Mouse (Mus musculus) adrenal gland, postnatal 14 days (tissue): ENCODE results near the gene Card19. TPM values are rescaled to one million over a fixed set of nuclear protein-coding genes. Genes with fewer than 3 reads are reported as not detected.

Experiments used
- DNase-seq: peaks from one replicate; pipeline ENCODE4 v3.0.0; 2021; ENCODE audit warnings: mixed read lengths
- total RNA-seq: library from RNA; stranded (reverse); gene quantifications from 2 replicates; pipeline ENCODE4 v1.2.3, GENCODE M21; 2021

Gene Card19
- total RNA-seq, 1 experiment from 2014 or later, result 60.6 TPM

DNA sequence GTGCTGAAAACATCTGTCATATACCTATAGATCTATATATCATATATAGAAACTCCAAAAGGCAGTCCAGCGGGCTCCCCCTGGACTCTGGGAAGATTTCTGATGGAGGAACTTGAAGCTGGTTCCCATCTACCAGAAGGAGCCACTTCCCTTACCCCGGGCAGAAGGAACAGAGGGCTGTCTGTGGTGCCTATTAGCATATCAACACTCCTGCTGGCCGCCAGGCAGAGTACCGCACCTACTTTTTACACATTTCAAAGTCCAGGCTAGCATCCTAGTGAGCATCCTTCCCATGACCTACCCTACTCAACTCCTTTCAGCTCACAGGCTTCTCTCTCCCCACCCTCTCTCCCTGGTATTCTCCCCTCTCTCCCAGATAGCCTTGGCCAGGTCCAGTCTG, 9.8 kb upstream of the Card19 start:
- DNase-seq, result no peak

DNA sequence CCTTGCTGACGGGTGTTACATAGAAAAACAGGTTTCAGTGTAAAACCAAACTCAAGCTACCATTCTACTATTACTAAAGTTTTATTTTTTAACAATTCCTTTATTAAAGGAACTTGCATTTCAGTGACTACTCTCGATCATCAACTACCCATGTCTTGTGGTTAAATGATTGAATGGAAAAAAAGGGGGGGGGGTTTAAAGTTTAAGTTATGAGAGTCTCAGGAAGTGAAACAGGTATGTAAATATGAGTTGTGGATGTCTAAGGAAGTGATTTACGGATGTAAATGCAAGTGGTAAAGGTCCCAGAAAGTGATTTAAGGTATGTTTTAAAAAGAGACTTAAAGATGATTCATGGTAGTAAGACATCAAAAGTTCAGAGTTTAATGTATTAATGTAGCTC, 9.3 kb upstream of the Card19 start:
- no peak for DNase-seq

DNA sequence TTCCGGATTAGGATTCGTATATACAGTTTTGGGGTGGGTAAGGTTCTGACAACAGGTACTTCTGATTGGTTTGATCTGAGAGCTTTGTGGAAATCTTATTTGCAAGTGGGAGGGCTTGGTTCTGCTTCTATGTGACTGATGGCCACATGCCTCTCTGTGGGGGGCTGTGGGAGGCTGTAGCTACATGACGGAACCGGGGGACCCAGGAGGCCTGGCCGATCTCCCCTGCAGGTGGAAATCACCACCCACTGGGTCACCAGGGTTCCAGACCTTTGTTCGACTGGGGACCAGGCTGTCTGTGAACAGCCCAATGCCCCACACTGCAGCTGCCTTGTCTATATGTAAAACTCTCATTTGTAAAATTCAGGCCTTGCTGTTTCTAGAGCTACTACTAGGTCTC, 8.9 kb upstream of the Card19 start:
- no peak for DNase-seq

DNA sequence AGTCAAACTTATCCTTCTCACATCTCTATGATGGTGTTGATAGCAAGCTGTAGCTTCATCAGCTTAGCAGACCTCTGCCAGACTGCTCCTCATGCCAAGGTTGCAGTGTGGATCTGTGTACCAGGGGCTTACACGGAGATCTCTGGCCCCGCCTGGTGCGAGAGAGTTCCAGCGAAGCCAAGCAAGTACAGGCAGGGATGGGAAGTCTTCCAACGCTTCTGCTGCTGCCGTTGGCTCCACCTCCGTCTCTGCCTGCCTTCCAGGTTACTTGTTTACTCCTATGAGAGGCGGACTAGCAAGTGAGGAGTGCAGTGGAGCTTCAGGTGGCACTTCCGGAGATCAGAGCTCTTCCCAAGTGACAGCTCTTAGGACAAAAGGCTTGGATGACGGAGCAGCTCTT, 8.5 kb upstream of the Card19 start:
- no peak for DNase-seq

DNA sequence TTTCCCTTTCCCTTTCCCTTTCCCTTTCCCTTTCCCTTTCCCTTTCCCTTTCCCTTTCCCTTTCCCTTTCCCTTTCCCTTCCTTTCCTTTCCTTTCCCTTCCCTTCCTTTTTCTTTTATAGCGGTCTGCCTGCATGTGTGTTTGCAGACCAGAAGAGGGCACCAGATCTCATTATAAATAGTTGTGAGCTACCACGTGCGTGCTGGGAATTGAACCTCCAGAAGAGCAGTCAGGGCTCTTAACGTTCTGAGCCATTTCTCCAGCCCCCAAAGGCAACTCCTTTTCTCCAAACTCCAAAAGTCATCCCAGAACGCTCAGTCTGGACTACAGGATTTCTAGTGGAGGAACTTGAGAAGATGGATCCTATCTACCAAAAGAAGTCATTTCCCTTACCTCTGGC, 5.1 kb upstream of the Card19 start:
- no peak for DNase-seq

DNA sequence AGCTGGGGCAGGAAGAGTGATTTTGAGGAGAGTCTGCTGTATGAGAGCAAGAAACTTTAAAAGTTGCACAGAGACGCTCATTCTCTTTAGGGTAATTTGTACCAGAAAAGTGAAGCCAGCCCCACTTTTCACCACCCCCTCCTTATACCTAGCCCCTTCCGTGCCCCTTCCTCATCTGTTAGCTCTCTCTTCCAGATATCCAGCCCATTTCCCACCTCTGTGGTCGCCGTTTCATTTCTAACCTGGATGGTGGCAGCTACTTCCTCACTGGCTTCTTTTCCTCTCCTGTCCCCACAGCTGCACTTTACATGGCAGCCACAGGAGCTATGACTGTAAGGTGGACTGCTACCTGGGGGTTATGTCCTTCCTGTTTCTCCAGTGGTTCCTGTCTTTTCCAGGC, 3.5 kb upstream of the Card19 start:
- no peak for DNase-seq

DNA sequence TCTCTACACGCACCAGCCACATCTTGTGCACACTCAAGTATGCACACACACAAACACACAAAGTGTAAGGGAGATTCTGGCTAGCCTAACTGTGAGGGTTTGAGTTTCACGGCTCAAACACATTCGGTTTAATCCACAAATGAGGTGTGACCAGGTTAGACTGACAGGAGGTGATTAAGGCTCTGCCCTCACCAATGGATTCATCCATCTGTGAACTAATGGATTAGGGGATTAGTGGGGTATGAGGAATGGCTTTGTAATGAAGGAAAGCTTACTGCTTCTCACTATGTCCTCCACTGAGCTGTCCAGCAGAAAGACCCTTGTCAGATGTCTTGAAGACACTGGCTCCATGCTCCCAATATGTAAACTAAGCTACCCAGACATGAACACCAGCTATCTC, 2.8 kb upstream of the Card19 start:
- no peak for DNase-seq

DNA sequence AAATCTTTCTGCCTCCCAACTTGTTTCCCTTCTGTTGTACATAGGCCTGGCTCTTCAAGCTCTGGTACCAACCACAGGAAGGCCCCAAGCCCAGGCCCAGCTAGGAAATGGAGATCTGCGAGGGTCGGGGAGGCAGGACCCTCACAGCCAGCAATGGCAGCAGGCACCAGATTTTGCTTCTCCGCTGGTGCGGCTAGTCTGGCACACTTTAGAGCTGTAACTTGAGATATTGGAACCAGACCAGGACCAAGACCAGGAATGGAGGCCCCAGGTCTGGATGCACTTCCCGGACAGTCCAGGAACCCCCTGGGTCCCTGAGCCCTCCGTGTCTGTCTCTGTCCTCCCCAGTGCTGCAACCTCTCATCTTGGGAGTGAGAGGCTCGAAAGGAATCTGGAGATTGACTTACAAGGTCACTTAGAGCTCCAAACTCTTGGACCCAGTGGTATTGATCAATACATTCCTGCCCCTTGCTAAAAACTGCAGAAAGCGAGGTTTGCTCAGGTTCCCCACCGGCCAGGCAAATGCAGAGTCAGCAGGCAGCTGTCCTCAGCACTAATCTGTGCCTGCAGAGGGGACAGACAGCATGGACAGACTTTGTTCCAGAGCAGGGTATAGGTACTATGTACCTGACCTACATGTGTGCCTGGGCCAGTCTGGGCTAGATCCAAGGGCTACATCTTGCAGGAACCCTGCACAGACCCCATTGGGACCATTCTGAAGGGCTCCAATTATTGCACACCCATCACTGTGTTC, 1.1 kb upstream of the Card19 start:
- peak; percentile 33 for DNase-seq

DNA sequence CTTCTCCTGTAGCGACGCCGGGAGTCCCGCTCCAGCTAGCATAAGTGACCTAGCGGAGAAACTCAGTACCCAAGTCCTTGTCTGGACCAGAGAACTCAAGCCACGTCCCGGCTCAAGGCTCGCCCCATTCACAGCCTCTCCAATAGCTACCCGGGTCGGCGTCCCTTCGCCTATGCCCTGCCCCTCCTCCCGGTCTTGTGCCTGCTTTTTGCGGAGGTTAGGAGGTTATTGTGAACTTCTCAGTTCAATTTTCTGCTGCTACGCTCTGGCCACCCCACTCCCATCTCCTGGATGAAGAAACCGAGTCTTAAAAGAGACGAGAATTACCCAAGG, 349 bp upstream of the Card19 start:
- no peak for DNase-seq

DNA sequence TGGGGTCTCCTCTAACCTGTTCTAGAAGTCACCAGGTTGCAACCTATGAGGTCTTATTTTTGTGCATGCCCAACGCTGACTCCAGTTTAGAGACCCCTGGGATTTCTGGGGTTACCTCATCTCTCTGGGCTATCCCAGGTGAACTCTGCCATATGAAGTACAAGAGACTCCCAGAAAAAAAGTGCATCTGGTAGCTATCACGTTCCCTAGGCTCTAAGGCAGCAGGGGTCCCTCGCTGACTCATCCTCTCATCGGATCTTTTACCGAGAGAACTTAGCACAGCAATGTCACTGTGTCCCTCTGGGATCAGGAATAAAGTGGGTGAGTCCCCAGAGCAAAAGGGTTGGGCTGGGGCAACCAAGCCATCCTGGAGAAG, 721 bp downstream of the Card19 start:
- no peak for DNase-seq

DNA sequence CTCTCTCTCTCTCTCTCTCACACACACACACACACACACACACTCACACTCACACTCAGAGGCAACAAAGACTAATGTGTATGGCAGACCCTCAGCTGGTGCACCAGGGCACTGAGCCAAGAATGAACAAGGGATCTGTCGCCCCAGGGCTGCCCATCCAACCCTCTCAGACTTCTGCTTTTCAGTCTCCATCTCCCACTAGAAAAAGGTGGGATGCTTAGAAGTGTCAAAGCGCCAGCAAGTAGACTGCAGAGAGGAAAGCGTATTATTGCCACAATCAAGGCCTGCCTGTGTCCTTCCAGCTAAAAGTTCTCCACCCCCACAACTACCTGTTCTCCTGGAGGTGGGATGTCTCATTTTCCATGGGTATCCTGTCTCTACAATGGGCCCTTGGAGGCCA, 1.4 kb downstream of the Card19 start:
- DNase-seq, result no peak

DNA sequence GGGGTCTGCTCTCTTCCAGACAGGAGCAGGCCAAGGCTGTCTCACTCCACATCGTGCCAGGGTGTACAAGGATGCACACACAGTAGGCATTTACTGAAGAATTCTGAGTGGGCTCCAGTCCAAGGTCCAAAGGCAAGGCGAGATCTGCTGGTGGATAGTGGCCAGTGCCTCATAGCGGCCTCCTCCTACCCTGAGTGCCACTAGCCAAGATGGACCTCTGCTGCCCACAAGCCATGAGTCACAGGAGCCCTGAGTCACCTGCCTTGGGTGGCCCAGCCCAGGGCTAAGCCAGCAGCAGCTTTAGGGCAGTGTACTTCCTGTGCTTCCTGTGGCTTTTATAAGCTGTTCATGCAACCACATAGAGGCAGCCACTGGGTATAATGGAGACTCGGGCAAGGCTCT, 2.3 kb downstream of the Card19 start:
- DNase-seq, result peak; percentile 89

DNA sequence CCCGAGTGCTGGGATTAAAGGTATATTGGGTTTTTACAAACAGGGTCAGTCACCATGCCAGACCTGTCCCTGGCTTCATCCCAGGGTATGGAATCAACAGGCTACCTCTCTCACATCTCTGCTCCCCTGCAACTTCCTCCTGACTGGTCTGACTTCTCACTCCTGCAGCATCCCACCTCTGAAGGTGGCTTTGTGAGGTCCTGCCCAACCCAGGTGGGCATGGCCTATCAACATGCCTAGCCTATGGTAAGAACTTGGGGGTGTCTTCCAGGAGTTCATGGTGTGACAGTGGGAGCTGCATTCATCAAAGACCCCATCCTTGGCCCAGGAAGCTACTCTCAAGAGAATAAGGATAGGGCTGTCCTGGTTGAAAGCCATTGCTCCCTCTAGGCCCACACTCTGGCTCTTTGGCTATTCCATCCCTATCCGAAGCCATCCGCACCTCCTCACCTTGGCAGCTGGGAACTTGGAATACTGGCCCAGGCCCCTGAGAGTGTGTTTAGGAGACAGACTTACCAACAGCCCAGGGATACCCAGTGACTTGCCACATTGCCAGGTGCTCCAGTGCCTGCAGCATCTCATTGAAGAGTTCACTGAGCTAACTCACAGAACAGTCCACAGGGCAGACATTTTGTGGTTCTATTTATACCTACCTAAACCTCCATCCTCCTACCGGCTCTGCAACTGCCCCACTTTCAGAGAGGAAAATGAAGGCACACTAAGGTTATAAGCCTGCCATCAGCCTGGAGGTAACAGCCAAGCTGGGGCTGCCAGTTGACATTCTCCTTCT, 2.9 kb downstream of the Card19 start:
- DNase-seq, result no peak

DNA sequence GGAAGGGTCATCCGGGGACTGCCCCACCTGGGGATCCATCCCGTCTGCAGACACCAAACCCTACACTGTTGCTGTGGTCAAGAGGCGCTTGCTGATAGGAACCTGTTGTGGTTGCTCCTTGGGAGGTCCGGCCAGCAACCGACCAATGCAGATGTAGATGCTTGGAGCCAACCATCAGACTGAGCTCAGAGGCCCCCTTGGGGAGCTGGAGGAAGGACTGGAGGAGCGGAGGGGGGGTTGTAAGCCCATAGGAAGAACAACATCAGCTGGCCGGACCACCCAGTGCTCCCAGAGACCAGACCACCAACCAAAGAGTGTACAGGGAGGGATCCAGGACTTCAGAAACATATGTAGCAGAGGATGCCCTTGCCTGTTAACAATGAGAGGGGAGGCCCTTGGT, 6.5 kb downstream of the Card19 start:
- DNase-seq, result no peak

DNA sequence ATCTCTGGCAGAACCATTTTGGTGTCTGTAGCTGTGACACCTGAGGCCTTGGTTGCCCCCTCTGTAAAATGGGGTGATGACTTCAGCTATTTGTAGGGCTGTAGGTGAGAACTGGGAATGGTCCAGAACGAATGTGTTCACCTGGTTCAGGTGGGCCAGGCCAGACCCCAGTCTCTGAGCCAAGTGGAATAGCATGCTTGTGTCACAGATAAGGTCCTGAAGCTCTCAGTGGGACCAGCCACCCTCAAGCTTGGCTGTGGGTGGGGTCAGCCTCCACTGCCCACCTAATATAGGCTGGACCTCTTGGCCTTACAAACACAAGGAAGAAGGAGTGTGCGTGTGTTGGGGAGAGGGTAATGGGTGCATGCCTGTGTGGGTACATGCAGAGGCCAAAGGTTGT, 9.5 kb downstream of the Card19 start:
- no peak for DNase-seq

DNA sequence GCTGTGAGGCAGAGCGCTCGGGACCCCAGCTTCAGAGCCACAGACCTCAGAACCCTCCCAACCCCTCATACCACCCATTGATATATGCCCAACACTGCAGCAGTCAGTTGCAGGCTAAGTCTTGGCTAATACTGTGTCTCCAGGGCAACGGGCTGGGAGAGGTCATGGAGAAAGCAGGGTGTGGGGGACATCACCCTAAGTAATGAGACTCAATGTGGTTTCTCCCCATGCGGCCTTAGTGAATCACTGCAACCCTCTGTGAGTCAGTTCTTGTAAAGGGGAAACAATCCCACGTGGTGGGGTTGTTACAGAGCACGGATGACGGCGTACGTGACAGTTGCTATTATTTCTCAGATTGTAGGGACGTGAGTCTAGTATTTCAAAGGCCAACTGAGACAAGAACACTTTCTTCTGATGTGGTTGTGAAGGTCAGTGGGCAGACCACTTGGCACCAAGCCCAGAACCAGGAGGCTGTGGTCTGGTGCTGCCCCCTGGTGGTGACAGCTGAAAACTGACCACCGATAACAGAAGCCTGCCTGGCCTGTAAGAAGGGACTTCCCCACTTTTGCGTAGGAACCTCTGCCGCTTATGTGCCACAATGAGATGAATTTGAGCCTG, 10.3 kb downstream of the Card19 start:
- DNase-seq, result peak; percentile 95

DNA sequence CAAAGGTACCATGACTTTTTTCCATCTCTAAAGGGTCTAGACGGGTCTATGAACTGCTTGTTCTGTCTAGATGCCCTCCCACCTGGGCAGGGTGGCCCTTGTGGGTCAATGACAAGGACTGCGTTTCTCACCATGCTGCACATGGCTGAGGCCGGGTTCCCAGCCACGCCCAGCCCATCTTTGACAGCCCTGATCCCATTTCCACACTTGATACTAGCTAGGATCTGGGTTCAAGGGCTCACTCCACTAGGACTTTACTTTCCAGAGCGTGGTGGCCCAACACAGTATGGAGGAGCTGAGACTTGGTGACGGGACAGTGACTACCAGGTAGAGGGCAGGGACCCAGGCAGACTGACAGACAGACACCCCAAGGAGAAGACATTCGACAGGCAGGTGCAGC, 13.3 kb downstream of the Card19 start:
- no peak for DNase-seq

DNA sequence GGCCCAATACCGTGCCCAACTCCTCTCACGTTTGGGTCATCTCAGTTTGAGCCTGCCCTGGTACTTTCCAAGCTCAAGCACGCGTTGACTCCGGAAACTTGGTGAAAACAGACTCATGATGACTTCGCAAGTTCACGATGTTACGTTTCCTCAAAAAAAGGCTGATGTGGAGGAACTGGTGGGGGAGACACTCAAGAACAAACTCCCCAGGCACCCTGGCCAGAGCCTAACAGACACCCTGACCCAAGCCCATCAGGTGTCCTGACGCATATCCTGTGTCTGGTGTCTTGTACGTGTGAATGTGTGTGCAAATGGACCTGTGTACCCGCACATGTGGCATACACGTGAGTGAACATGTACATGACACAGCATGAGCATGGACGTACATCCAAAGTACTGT, 15.1 kb downstream of the Card19 start:
- DNase-seq, result no peak

DNA sequence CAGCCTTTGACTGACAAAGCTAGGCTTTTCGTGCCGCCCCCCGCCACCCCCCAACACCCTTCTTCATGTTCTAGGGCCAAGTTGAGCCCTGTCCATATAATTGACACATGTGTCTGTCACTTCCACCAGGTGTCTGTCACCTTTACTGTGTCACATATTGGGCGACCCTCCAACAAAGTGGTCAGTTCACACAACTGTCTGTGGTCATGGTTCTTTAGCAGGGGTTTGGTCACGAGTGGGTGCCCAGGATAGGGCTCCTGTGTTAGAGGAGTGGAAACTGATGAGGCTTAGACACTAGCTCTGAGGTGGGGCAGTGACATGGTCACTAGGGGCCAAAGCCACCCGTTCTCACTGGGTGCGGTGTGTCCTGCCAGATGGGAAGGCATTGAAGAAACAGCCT, 15.9 kb downstream of the Card19 start:
- no peak for DNase-seq

DNA sequence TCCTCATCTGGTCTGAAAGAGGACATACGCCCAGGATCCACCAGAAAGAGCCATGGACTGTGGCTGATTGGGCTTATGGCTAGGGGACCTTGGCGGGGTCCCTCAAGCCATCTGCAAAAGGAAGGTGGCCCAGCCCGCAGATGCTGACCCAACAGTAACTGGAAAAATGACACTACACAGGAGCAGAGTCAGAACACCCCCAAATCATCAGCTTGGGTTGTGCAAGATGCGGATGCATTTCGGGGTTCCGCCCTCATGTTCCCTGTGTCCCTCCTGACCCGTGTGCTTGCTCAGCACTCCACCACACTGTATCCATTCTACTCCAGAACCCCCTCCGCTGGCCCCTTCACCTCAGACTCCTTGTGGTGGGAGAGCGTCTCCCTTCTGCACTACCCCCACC, 17.1 kb downstream of the Card19 start:
- no peak for DNase-seq

DNA sequence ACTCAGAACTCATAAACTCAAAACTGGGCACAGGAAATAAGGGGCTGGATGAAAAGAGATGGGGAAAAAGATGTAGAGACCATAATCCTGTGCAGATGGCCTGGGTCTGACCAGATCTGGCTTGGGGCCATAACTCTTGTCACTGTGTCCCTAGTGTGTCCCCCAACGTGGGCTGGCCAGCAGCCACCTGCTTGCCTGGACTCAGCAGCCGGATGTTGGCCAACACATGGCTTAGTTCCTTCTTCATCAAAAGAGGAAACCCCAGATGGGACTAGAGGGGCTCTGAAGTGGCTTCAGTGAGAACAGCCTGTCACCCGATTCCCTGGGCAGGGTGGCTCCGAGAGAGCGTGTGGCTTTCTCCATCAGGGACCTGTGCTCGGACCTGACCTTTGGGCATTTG, 19.1 kb downstream of the Card19 start:
- peak; percentile 40 for DNase-seq

DNA sequence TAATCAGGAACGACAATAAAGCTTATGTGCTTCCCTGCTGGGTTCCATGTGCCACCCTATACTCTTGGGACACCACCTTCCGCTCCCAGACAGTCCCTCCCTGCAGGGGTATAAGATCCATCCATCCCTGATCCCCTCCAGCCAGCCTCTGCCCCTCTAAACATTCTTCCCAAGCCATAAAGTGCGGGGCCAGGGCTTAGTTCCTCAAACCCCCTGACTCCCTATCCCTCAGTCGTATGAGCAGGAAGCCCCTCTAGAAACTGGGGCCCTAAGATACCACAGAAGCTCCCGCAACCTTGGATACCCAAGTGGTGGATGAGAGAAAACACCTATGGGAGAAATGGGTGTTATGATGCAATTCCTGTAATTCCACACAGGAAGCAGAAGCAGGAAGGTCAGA, 19.6 kb downstream of the Card19 start:
- no peak for DNase-seq

DNA sequence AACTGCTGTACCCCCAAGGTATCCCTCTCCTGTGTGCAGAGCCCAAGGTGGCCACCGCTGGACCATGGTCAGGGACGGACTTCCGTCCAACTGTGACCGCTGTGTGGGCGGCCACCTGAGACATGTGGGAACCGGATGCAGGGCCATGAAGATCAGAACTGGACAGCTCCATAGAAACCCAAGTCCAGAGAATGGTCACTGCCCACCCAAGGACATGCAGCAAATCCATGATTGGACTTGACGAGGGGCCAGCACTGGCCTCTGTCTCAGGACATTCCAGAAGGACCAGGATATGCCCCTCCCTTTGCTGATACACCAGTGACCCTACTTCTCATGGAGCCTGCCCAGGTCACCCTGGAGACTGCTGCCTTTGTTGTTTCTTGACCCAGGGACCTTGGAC, 20.2 kb downstream of the Card19 start:
- DNase-seq, result no peak

DNA sequence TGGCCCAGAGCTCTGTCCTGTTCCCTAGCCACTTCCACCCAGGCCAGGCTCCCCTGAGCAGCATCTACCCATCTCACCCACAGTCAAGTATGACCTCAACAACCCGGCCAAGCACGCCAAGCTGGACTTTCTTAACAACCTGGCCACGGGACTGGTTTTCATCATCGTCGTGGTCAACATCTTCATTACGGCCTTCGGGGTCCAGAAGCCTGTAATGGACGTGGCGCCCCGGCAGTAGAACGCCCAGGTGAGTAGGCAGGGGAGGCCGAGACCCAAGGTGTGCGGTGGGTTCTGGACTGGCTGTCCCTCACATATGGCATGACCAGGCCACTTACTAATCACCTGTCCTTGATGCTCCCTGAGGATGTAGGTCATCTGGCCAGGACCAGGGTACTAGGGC, 21.0 kb downstream of the Card19 start:
- no peak for DNase-seq
